Mouse (Mus musculus): ENCODE results near the gene Klhdc1.

DNA sequence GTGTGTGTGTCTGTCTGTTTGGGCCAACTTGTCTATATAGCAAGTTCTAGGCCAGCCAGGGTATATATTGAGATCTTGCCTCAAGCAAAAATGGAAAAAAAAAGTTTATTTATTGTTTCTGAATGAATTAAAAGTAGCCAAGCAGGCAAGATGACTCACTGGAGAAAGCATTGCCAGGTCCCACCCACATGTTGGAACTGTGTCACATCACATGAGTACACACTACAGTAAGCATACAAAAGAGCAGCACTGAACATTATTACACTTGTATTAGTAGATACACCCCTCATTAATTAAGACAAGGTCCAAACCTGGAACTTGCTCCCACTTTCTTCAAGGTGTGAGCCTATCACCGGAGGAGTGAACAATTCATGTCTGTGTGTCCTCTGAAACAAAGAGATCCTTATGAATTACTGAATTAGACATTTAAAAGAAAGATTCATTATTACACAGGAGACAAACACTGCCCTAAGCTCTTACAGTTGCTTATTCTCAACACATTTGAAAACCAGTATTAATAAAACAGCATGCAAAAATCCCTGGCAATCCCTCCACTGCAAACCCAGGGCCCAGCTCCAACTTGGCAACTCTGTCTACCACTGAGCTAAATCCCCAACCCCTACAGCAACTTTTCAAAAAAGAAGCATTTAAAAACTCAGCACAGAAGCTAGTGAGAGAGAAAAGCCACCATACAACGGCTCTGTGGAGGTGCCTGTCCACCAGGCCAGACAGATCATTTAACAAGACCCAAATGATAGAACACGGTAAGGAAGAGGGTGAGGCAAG, 25.8 kb upstream of the Klhdc1 start:
- TF ChIP-seq MYOD1 (IDR thresholded peaks at IDR 0.05; ENCODE audit: control insufficient read depth in 1 of 3, insufficient read length in 2 of 3, low read depth in 2 of 3) (no peak), E2F4 (IDR thresholded peaks at IDR 0.05; ENCODE audit: insufficient read depth) (no peak), POLR2AphosphoS2 (IDR thresholded peaks at IDR 0.05; ENCODE audit: insufficient read length, low read depth) (no peak), POLR2A (IDR thresholded peaks at IDR 0.05; ENCODE audit: insufficient read length, low read depth) (no peak), MYOG (IDR thresholded peaks at IDR 0.05; ENCODE audit: control insufficient read depth in 1 of 3, insufficient read depth in 1 of 3, insufficient read length in 2 of 3, low read depth in 2 of 3) (no peak), SRF (IDR thresholded peaks at IDR 0.05; ENCODE audit: control insufficient read depth, insufficient read length, low read depth) (no peak), MAX (IDR thresholded peaks at IDR 0.05; ENCODE audit: low read depth) (no peak), USF1 (IDR thresholded peaks at IDR 0.05; ENCODE audit: low read depth) (no peak)

Measured in myocyte (in vitro differentiated cells).